Mouse (Mus musculus) layer of hippocampus, postnatal 14 days (tissue): Measurements from ENCODE around the gene Ugt2a1. TPM values are rescaled to one million over a fixed set of nuclear protein-coding genes. Genes with fewer than 3 reads are reported as not detected.
"Not testable (repeated sequence)": the region's sequence is repeated elsewhere in the genome, so short reads cannot be mapped to it uniquely, and the experiment has no call there.

Source experiments
- DNase-seq, 2 experiments: peaks; one replicate each; pipeline ENCODE4 v3.0.0; 2021 to 2022; ENCODE audit warnings: low spot score in 2 of 2, mixed read lengths in 1 of 2
- long read RNA-seq, 2 experiments: library from polyadenylated mRNA; stranded (forward); transcript quantifications; one replicate each; pipeline ENCODE4 v2.0.0; 2021
- total RNA-seq, 2 experiments: library from RNA; stranded (reverse); gene quantifications; 2 replicates each; pipeline ENCODE4 v1.2.3; 2021

The Ugt2a1 gene
- not detected for total RNA-seq
- long read RNA-seq, experiment 1: 0 reads
- long read RNA-seq, experiment 2: 0 reads

- DNase-seq: no peak
Measured at GRCm38 (mm10) chr5:87490771-87491170, at the start of gene Ugt2a1. Ugt2a1 (minus strand) TSS chr5:87490871.

- no peak for DNase-seq
Measured at GRCm38 (mm10) chr5:87538111-87538510, 47.4 kb upstream of the Ugt2a1 start, which contains the start of gene Sult1b1. Sult1b1 (minus strand) TSS chr5:87538195.

- DNase-seq: no peak
Measured at GRCm38 (mm10) chr5:87535994-87536644, 45.4 kb upstream of the Ugt2a1 start.

GRCm38 (mm10) chr5:87532288-87532687 lies 41.6 kb upstream of the Ugt2a1 start:
- DNase-seq: no peak

GRCm38 (mm10) chr5:87523561-87523960 lies 32.9 kb upstream of the Ugt2a1 start:
- DNase-seq: not testable (repeated sequence)

- no peak for DNase-seq
Measured at GRCm38 (mm10) chr5:87505776-87506458, 15.2 kb upstream of the Ugt2a1 start.

GRCm38 (mm10) chr5:87502687-87503086 lies 12.0 kb upstream of the Ugt2a1 start:
- no peak for DNase-seq

GRCm38 (mm10) chr5:87499341-87499740 lies 8.7 kb upstream of the Ugt2a1 start:
- no peak for DNase-seq

GRCm38 (mm10) chr5:87498936-87499335 lies 8.3 kb upstream of the Ugt2a1 start:
- DNase-seq: no peak

- DNase-seq: not testable (repeated sequence)
Measured at GRCm38 (mm10) chr5:87486706-87487105, 4.0 kb downstream of the Ugt2a1 start, which contains the start of gene Gm43638. Gm43638 (minus strand) TSS chr5:87486806.

- no peak for DNase-seq
Measured at GRCm38 (mm10) chr5:87482160-87482559, 8.5 kb downstream of the Ugt2a1 start, which contains the start of gene Ugt2a2. Ugt2a2 (minus strand) TSS chr5:87482260.

- no peak for DNase-seq
Measured at GRCm38 (mm10) chr5:87458810-87459209, 31.9 kb downstream of the Ugt2a1 start.

GRCm38 (mm10) chr5:87457701-87458100 lies 33.0 kb downstream of the Ugt2a1 start:
- DNase-seq: no peak

- no peak for DNase-seq
Measured at GRCm38 (mm10) chr5:87456216-87456850, 34.3 kb downstream of the Ugt2a1 start.

- DNase-seq: no peak
Measured at GRCm38 (mm10) chr5:87455519-87455918, 35.2 kb downstream of the Ugt2a1 start.

GRCm38 (mm10) chr5:87452514-87452913 lies 38.2 kb downstream of the Ugt2a1 start:
- DNase-seq: not testable (repeated sequence)

- DNase-seq: peak; percentile 4 to 18
Measured at GRCm38 (mm10) chr5:87436264-87436663, 54.4 kb downstream of the Ugt2a1 start.

- DNase-seq: no peak
Measured at GRCm38 (mm10) chr5:87425676-87426075, 65.0 kb downstream of the Ugt2a1 start.

- DNase-seq: not testable (repeated sequence)
Measured at GRCm38 (mm10) chr5:87424041-87424440, 66.6 kb downstream of the Ugt2a1 start, which contains the start of gene Ugt2b38. Ugt2b38 (minus strand) TSS chr5:87424203.
